Mouse (Mus musculus) ES-E14 (cell line): ENCODE results near the gene Eps8l2. TPM values are rescaled to one million over a fixed set of nuclear protein-coding genes. Genes with fewer than 3 reads are reported as not detected.

Experiments used
- DNase-seq: peaks from one replicate; pipeline ENCODE4 v3.0.0-alpha.2; 2013; ENCODE audit warnings: low read depth, low spot score
- H3K27ac ChIP-seq: 2 replicates; pipeline ENCODE4 v1.5.1; 2012; ENCODE audit warnings: low read depth, mild to moderate bottlenecking, low read length, moderate library complexity, mixed read lengths; ENCODE audit not compliant: poor library complexity, insufficient read depth, severe bottlenecking
- H3K36me3 ChIP-seq: 2 replicates; pipeline ENCODE4 v1.6.1; 2012; ENCODE audit warnings: mild to moderate bottlenecking, low read length, moderate library complexity, mixed read lengths; ENCODE audit not compliant: control insufficient read depth, poor library complexity, insufficient read depth, severe bottlenecking
- H3K4me1 ChIP-seq, 2 experiments: fragments of 150-350 bp in 1 of 2; sonication (generic) in 1 of 2; 2 replicates each; pipeline ENCODE4 v1.6.1; 2012; ENCODE audit warnings: low read length in 2 of 2, mild to moderate bottlenecking in 1 of 2, mixed read lengths in 1 of 2; ENCODE audit not compliant: control insufficient read depth in 2 of 2, insufficient read depth in 2 of 2, poor library complexity in 1 of 2
- H3K4me3 ChIP-seq, 2 experiments: fragments of 150-350 bp in 1 of 2; sonication (generic) in 1 of 2; 2 replicates each; pipeline ENCODE4 v1.5.1; 2012; ENCODE audit warnings: low read length in 2 of 2, low read depth in 1 of 2, mild to moderate bottlenecking in 1 of 2, mixed read lengths in 1 of 2; ENCODE audit not compliant: insufficient read depth in 1 of 2, poor library complexity in 1 of 2, severe bottlenecking in 1 of 2
- H3K9ac ChIP-seq: 2 replicates; pipeline ENCODE4 v1.6.1; 2012; ENCODE audit warnings: low read depth, mild to moderate bottlenecking, low read length, mixed read lengths; ENCODE audit not compliant: poor library complexity, insufficient read depth, severe bottlenecking
- H3K9me3 ChIP-seq: fragments of 150-350 bp; sonication (generic); 2 replicates; pipeline ENCODE4 v1.6.1; 2012; ENCODE audit warnings: low read depth, mild to moderate bottlenecking, low read length; ENCODE audit not compliant: control insufficient read depth, insufficient read depth
- CHD2 ChIP-seq: IDR thresholded peaks from 2 replicates; pipeline ENCODE4 v1.6.1; 2014; ENCODE audit warnings: mild to moderate bottlenecking, low read depth, low read length, inconsistent platforms
- HCFC1 ChIP-seq: IDR thresholded peaks from 2 replicates; pipeline ENCODE4 v1.6.1; 2012; ENCODE audit warnings: low read length, inconsistent platforms, borderline replicate concordance; ENCODE audit not compliant: insufficient read depth
- MAFK ChIP-seq: IDR thresholded peaks from 2 replicates; pipeline ENCODE4 v1.6.1; 2014; ENCODE audit warnings: mild to moderate bottlenecking, low read depth, low read length, inconsistent platforms; ENCODE audit not compliant: insufficient read depth
- ZC3H11A ChIP-seq: IDR thresholded peaks from 2 replicates; pipeline ENCODE4 v1.6.1; 2012; ENCODE audit warnings: low read depth, mild to moderate bottlenecking, inconsistent platforms, low read length, borderline replicate concordance
- ZNF384 ChIP-seq: IDR thresholded peaks from 2 replicates; pipeline ENCODE4 v1.6.1; 2012; ENCODE audit warnings: low read depth, low read length, inconsistent platforms
- in situ Hi-C, 2 experiments: fragments of 600-800 bp; cut with MboI; formaldehyde crosslinking; loops; one replicate each; pipeline ENCODE4 v1.15.1; 2025; ENCODE audit warnings: low sequenced_read_pairs in 2 of 2, inconsistent platforms in 1 of 2; ENCODE audit not compliant: unreplicated experiment in 2 of 2
- total RNA-seq: library from RNA; depleted of rRNA; stranded (reverse); fragments of 300-350 nt; gene quantifications from 2 replicates; pipeline ENCODE4 v1.2.3, GENCODE M21; 2012

The Eps8l2 gene
- total RNA-seq, 1 experiment: 10.4 TPM

DNA sequence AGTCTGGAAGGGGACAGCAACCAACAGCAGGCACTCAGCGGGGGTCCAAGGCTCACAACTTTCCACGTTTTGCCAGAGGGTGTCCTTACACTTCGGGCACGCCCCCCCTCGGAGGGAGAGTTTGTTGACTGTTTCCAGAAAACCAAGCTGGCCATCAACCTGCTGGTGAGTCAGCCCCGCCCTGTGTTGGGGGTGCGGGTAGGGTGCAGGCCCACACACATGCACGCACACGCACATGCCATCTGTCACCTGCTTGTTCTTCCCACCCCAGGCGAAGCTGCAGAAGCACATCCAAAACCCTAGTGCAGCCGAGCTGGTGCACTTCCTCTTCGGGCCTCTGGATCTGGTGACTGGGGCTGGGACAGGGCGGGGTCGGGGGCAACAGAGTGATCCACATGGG lies 18.3 kb downstream of the Eps8l2 start:
- Histone ChIP-seq H3K9ac (no peak overlapping the region), H3K9me3 (no peaks in the 10 kb centered on the region), H3K4me1 (peaks cover 0 to 18% of the 10 kb centered on the region in 2 experiments; a peak in 2 of 4 replicates), H3K27ac (no peak overlapping the region), H3K4me3 (no peak overlapping the region), H3K36me3 (no peaks in the 10 kb centered on the region)
- TF ChIP-seq CHD2 (no peak), MAFK (no peak), ZC3H11A (no peak), HCFC1 (no peak), ZNF384 (no peak)
- in situ Hi-C loops: no loop called here
- DNase-seq: no peak

DNA sequence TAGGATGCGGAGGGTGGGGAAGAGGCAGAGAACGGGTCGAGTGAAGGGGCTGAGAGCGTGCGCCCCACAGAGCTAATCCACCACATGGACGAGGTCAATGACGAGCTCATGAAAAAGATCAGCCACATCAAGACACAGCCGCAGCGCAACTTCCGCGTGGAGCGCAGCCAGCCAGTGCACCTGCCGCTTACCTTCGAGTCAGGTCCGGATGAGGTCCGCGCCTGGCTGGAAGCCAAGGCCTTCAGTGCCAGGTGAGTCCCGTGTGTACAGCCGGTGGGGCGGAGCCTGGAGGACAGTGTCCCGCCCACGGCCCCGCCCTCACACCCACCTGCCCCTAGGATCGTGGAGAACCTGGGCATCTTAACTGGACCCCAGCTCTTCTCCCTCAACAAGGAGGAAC lies 22.8 kb downstream of the Eps8l2 start:
- Histone ChIP-seq H3K4me3 (peak overlapping the region in 1 of 2 experiments; percentile 57; a peak in 3 of 4 replicates), H3K9ac (peak overlapping the region; percentile 6; the same call in 1 of the 2 replicates), H3K9me3 (no peaks in the 10 kb centered on the region), H3K36me3 (no peaks in the 10 kb centered on the region), H3K4me1 (peaks cover 0 to 9% of the 10 kb centered on the region in 2 experiments; a peak in 2 of 4 replicates), H3K27ac (no peak overlapping the region)
- in situ Hi-C loops: no loop called here
- TF ChIP-seq ZNF384 (no peak), CHD2 (no peak), HCFC1 (no peak), MAFK (no peak), ZC3H11A (no peak)
- no peak for DNase-seq

DNA sequence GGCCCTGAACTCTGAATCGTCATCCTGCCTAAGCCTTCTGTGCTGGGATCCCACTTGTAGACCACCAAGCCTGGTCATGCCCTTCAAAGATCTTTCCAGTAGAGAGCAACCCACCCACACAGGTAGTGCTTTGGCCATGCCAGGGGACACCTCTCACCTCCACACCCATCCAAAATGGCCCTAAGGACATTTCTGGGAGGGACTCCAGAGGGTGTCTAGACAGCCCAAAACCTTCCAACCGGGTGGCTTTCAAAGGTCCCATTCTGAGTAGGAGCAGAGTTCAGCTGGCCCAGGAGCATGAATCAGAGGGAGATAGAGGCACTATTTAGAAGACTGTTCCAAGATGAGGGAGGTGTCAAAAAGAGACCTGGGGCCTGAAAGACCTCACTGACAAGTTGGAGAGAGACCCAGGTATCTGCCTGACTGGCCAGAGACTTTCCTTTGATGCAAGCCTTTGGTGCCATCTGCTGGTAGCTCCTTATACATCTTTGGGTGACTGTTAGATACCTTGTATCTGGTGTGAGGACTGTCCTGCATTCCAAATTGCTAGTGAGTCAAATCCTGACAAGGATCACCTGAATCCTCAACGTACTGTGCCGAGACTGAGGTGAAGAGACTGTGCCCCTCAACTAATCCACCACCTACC lies 24.5 kb downstream of the Eps8l2 start:
- Histone ChIP-seq H3K27ac (no peak overlapping the region), H3K4me1 (peaks cover 0 to 3% of the 10 kb centered on the region in 2 experiments; a peak in 1 of 4 replicates), H3K4me3 (no peak overlapping the region), H3K36me3 (no peaks in the 10 kb centered on the region), H3K9me3 (no peaks in the 10 kb centered on the region), H3K9ac (no peak overlapping the region)
- in situ Hi-C loops: no loop called here
- TF ChIP-seq CHD2 (no peak), HCFC1 (no peak), ZNF384 (no peak), ZC3H11A (peak; percentile 81; the same call in 1 of the 2 replicates), MAFK (no peak)
- DNase-seq: peak; percentile 73

DNA sequence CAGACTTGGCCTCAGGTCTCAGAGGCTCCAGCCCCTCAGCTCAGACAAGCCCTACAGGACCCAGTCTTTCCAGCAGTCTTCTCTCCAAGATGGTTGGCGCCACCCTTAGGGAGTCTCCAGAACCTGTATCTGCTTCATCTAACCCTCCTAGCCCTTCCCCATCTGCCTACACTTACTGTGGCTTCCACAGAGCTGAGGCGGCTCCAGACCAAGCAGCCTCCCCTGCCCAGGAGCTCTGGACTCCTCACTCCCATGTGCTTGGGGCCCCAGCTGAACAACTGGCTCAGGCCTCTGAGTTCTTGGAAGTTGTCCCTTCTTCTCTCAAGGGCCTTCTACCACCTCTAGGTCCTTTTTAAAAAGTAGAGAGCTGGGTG lies 25.1 kb downstream of the Eps8l2 start:
- H3K4me3 ChIP-seq: no peak overlapping the region
- H3K27ac ChIP-seq: no peak overlapping the region
- in situ Hi-C loops: no loop called here
- TF ChIP-seq CHD2 (no peak), ZC3H11A (no peak)
- peaks cover 0 to 4% of the 10 kb centered on the region in 2 experiments; a peak in 1 of 4 replicates for H3K4me1 ChIP-seq
- H3K9me3 ChIP-seq: no peaks in the 10 kb centered on the region
- H3K9ac ChIP-seq: no peak overlapping the region
- H3K36me3 ChIP-seq: no peaks in the 10 kb centered on the region
- DNase-seq: no peak
